Mouse (Mus musculus) cortical plate, adult 2 months (tissue): ENCODE measurements around the gene Paf1.

Experiments
- CTCF ChIP-seq: fragments of 200-500 bp; IDR thresholded peaks from 2 replicates; pipeline ENCODE4 v1.5.1; 2011; ENCODE audit warnings: mild to moderate bottlenecking, control low read depth, low read length; ENCODE audit not compliant: insufficient read depth; ENCODE audit errors: extremely low read depth
- POLR2A ChIP-seq: fragments of 200-500 bp; IDR thresholded peaks from 2 replicates; pipeline ENCODE4 v1.6.1; 2011; ENCODE audit warnings: mild to moderate bottlenecking, low read length, control low read depth; ENCODE audit not compliant: insufficient read depth; ENCODE audit errors: extremely low read depth

- peak; percentile 54; the same call in 1 of the 2 replicates for TF ChIP-seq POLR2A
- TF ChIP-seq CTCF, result no peak
These were observed 9.8 kb upstream of the Paf1 start for GRCm38 (mm10) chr7:28382981-28383396.
